Mouse (Mus musculus) stomach, embryonic 14.5 days (tissue): ENCODE measurements at regions not wholly inside any gene's neighbourhood (a gene's known extent, or its start where the extent isn't known, plus 50 kb on each side); places are given as distances from the start of the nearest gene placed in this dataset.
A peak's percentile ranks its signal among the peaks of the same experiment; 100 is the strongest.

ENCODE experiments used
- ATAC-seq: fragments of 200-750 bp; cut with Nextera tagmentation; 2 replicates; pipeline ENCODE4 v1.8.0; 2017; ENCODE audit warnings: low read depth, moderate TSS enrichment; ENCODE audit not compliant: insufficient number of reproducible peaks, insufficient read depth, low FRiP score
- H3K27ac ChIP-seq: fragments of 300-500 bp; sonication (generic); 2 replicates; pipeline ENCODE4 v1.5.1; 2014; ENCODE audit warnings: mild to moderate bottlenecking, low read length, moderate library complexity, mixed read lengths
- H3K27me3 ChIP-seq: fragments of 300-500 bp; sonication (generic); 2 replicates; pipeline ENCODE4 v1.6.1; 2014; ENCODE audit warnings: low read length, control low read depth, mixed read lengths; ENCODE audit not compliant: control insufficient read depth, insufficient read depth
- H3K36me3 ChIP-seq: fragments of 300-500 bp; sonication (generic); 2 replicates; pipeline ENCODE4 v1.6.1; 2014; ENCODE audit warnings: mild to moderate bottlenecking, control low read depth, low read length, moderate library complexity, mixed read lengths; ENCODE audit not compliant: control insufficient read depth, insufficient read depth
- H3K4me1 ChIP-seq: fragments of 300-500 bp; sonication (generic); 2 replicates; pipeline ENCODE4 v1.6.1; 2014; ENCODE audit warnings: low read length, control low read depth, mixed read lengths; ENCODE audit not compliant: control insufficient read depth, insufficient read depth
- H3K4me2 ChIP-seq: fragments of 300-500 bp; sonication (generic); replicated peaks from 2 replicates; pipeline ENCODE4 v1.6.1; 2014; ENCODE audit warnings: low read depth, low read length, control low read depth
- H3K4me3 ChIP-seq: fragments of 300-500 bp; sonication (generic); 2 replicates; pipeline ENCODE4 v1.5.1; 2014; ENCODE audit warnings: low read depth, low read length, control low read depth
- H3K9ac ChIP-seq: fragments of 300-500 bp; sonication (generic); replicated peaks from 2 replicates; pipeline ENCODE4 v1.6.1; 2014; ENCODE audit warnings: low read depth, mild to moderate bottlenecking, control low read depth, low read length, moderate library complexity, mixed read lengths
- H3K9me3 ChIP-seq: fragments of 300-500 bp; sonication (generic); 2 replicates; pipeline ENCODE4 v1.6.1; 2016; ENCODE audit warnings: low read depth, low read length, control low read depth; ENCODE audit not compliant: control insufficient read depth
- WGBS: fragments of 180-500 bp; shearing (Covaris S2); extraction: QIAGEN DNeasy Blood & Tissue Kit; methylation state at CpG from one replicate; pipeline ENCODE4 v1.1.7; 2014; 5-methylcytosine and 5-hydroxymethylcytosine counted together

DNA sequence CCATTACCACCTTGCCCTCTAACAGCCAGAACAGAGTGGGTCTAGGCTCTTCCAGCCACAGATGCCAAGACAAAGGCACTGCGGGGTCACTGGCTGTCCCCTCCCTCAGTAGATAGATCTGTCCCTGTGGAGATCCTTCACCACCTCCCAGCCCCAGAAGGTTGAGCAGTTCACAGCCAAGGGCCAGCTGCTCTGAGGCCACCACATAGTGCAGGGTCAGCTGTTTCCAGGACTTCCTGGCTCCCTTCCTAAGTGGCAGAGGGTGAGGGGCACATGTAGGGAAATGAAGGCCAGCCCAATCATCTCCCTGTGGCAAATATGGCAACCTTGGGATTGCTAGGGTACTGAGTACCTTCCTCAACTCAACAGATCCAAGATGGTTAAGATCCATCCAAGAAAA, 187.8 kb downstream of the Fam43a start:
- H3K4me3 ChIP-seq = no peak overlapping the region
- H3K9ac ChIP-seq = no peak overlapping the region
- H3K36me3 ChIP-seq = no peaks in the 10 kb centered on the region
- no peaks in the 10 kb centered on the region for H3K9me3 ChIP-seq
- H3K27ac ChIP-seq = no peak overlapping the region
- no peak for ATAC-seq
- H3K4me2 ChIP-seq = no peak overlapping the region
- H3K4me1 ChIP-seq = peaks cover 29% of the 10 kb centered on the region
- 96% methylated on average over 1 of the region's 1 CpGs for WGBS
- H3K27me3 ChIP-seq = no peaks in the 10 kb centered on the region

- Histone ChIP-seq H3K4me2 (no peak overlapping the region), H3K9ac (no peak overlapping the region), H3K27ac (no peak overlapping the region), H3K9me3 (no peaks in the 10 kb centered on the region), H3K36me3 (no peaks in the 10 kb centered on the region), H3K4me3 (no peak overlapping the region), H3K4me1 (peaks cover 29% of the 10 kb centered on the region), H3K27me3 (no peaks in the 10 kb centered on the region)
- WGBS = 69% methylated on average over 11 of the region's 11 CpGs
- ATAC-seq = no peak
Observed at GRCm38 (mm10) chr16:30788321-30788781, 188.8 kb downstream of the Fam43a start.

DNA sequence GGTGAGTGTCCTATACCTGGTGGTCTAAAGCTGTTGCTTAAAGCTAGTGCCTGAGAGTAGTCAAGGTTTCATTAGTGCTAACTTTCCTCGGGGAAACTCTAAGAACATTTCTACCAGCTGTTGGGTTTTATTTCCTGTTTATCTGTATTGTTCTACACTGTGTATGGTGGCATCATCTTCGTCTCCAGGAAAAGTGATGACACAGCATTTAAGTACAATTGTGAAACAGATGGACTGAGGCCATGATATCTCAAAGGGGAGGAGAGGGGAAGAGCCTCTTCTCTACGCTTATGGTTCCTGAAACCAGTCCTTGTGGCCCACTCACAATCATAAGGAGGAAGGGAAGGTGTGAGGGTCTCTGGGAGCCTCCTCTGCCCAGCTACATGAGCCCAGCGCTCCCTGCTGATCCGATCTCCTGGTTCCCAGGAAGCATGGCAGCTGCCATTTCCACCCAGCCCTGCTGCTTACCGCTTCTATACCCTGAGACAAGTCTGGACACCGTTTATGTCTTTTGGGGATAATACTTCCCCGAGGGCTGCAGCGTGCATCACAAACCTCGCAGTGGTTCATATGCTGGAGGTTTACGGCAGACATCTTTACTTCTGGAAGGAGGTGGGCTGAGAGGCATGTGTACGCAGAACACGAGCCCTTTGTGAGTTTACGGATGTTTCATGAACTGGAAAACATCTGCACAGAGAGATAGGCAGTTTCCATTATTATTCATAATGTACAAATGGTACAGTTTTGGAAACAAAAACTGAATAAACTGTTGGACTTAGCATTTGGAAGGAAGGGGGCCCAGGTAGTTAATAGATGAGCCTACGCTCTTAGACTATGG, 189.6 kb downstream of the Fam43a start:
- Histone ChIP-seq H3K36me3 (no peaks in the 10 kb centered on the region), H3K27me3 (no peaks in the 10 kb centered on the region), H3K4me1 (peaks cover 29% of the 10 kb centered on the region), H3K4me3 (no peak overlapping the region), H3K27ac (peak overlapping the region; percentile 75; the same call in 1 of the 2 replicates), H3K9ac (no peak overlapping the region), H3K4me2 (no peak overlapping the region), H3K9me3 (no peaks in the 10 kb centered on the region)
- 81% methylated on average over 15 of the region's 15 CpGs for WGBS
- ATAC-seq = no peak

GRCm38 (mm10) chr16:30790036-30790435, 190.5 kb downstream of the Fam43a start:
- peaks cover 29% of the 10 kb centered on the region for H3K4me1 ChIP-seq
- no peaks in the 10 kb centered on the region for H3K9me3 ChIP-seq
- WGBS = 34% methylated on average over 3 of the region's 3 CpGs
- no peaks in the 10 kb centered on the region for H3K27me3 ChIP-seq
- H3K27ac ChIP-seq = peak overlapping the region; percentile 75
- ATAC-seq = no peak
- no peak overlapping the region for H3K4me3 ChIP-seq
- no peak overlapping the region for H3K9ac ChIP-seq
- H3K4me2 ChIP-seq = no peak overlapping the region
- H3K36me3 ChIP-seq = no peaks in the 10 kb centered on the region

DNA sequence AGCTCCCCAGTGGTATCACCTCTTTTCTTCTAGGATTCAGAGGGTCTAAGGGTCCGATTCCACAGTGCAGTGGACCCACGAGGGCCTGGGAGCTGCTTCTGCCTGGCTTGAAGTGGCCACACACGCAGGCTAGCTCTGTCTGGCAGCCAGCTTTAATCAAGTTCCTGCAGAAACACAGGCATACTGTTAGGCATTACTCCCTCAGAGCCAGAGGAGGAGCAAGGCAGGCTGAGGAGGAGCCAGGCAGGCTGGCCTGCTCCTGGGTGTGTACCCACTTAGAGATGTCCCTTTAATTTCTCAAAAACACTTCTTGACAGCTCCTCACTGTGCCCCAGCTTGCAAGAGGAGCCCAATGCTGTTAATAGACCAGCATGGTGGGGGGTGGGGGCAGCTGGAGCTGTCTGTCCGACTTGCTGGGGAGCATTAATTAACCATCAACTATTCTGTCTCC, 191.1 kb downstream of the Fam43a start:
- H3K9ac ChIP-seq = no peak overlapping the region
- peak overlapping the region; percentile 75 for H3K27ac ChIP-seq

DNA sequence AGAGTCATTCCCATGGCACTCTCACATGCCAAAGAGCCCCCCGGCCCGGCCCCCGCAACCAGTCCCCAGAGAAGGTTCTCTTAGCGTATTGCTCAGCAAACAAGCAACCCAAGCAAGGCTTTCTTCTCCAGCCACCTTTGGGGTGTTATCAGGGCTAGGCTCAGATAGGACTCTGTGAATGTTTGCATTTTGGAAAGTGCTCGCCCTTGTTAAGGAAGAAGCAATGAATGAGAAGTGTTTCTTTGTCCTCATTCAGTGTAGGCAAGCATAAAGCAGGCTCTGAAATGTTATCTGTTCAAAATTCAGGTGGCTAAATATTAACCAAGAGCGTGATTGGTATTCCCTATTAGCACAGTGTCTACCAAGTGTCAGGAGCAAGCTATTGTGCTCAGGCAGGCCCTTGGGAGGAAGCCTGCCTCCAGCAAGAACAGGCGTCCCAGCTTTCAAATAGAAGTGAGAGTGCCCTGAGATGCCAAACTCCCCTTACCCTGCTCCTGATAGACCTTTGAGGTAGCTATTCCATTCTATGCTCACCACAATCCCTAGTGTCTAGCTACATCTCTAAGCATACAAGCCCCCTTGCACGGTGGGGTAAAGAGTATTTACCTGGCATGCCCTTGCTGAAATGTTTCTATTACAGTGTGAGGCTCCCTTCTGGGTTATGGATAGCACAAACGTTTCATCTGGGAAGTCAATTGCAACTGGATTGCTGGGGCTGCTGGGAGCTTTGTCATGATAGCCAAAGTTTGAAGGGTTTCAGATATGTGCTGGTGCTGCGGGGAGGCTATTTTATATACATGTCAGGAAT, 191.7 kb downstream of the Fam43a start:
- Histone ChIP-seq H3K4me2 (no peak overlapping the region), H3K4me1 (peaks cover 29% of the 10 kb centered on the region), H3K9ac (no peak overlapping the region), H3K27me3 (no peaks in the 10 kb centered on the region), H3K36me3 (no peaks in the 10 kb centered on the region), H3K9me3 (no peaks in the 10 kb centered on the region), H3K4me3 (no peak overlapping the region), H3K27ac (peak overlapping the region; percentile 75)
- 55% methylated on average over 10 of the region's 10 CpGs for WGBS
- ATAC-seq = peak; percentile 78

More for the DNA sequence above, 191.1 kb downstream of the Fam43a start:
- Histone ChIP-seq H3K4me2 (no peak overlapping the region), H3K27me3 (no peaks in the 10 kb centered on the region), H3K9me3 (no peaks in the 10 kb centered on the region), H3K4me3 (no peak overlapping the region), H3K36me3 (no peaks in the 10 kb centered on the region), H3K4me1 (peaks cover 29% of the 10 kb centered on the region)
- ATAC-seq = peak; percentile 64; the same call in 1 of the 2 replicates
- WGBS = 10% methylated on average over 4 of the region's 4 CpGs

GRCm38 (mm10) chr16:30792738-30793377, 193.3 kb downstream of the Fam43a start:
- H3K27ac ChIP-seq = no peak overlapping the region
- 71% methylated on average over 11 of the region's 11 CpGs for WGBS
- no peak overlapping the region for H3K4me2 ChIP-seq
- H3K27me3 ChIP-seq = no peaks in the 10 kb centered on the region
- no peaks in the 10 kb centered on the region for H3K36me3 ChIP-seq
- H3K4me1 ChIP-seq = peaks cover 30% of the 10 kb centered on the region
- no peak overlapping the region for H3K4me3 ChIP-seq
- H3K9me3 ChIP-seq = no peaks in the 10 kb centered on the region
- H3K9ac ChIP-seq = no peak overlapping the region
- no peak for ATAC-seq

DNA sequence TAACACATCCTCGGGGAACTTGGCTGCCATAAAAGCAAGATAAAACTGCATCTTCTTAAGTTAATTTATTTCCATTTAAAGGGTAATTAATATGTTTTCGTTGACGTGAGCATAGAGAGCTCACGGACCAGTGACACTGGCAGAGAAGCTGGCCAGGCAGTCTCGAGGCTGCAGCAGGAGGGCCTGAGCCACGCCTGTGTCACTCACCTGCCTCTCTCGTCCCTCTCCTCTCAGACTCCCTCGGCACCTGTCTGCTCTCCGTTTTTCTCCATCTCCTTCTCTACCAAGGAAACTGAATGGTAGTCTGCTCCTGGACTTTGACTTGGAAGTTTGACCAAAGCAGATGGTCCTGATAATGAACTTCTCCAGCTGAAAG, 193.8 kb downstream of the Fam43a start:
- no peaks in the 10 kb centered on the region for H3K36me3 ChIP-seq
- H3K4me3 ChIP-seq = no peak overlapping the region
- no peak overlapping the region for H3K4me2 ChIP-seq
- no peaks in the 10 kb centered on the region for H3K27me3 ChIP-seq
- no peak for ATAC-seq
- 46% methylated on average over 9 of the region's 9 CpGs for WGBS
- no peaks in the 10 kb centered on the region for H3K9me3 ChIP-seq
- no peak overlapping the region for H3K27ac ChIP-seq
- peaks cover 32% of the 10 kb centered on the region for H3K4me1 ChIP-seq
- no peak overlapping the region for H3K9ac ChIP-seq
